Mouse (Mus musculus): Measurements from ENCODE around the gene Eif3c. TPM values are rescaled to one million over a fixed set of nuclear protein-coding genes. Genes with fewer than 3 reads are reported as not detected.
A peak's percentile ranks its signal among the peaks of the same experiment; 100 is the strongest.

Gene Eif3c
- polyA plus RNA-seq, 1 experiment, result 46.6 TPM

GRCm38 (mm10) chr7:126502023-126502741, 64.0 kb downstream of the Eif3c start:
- peak overlapping the region; percentile 96 for H3K4me3 ChIP-seq (replicated peaks)
- TF ChIP-seq GATA1 (IDR thresholded peaks at IDR 0.05; ENCODE audit: borderline replicate concordance, low read length) (no peak), FLI1 (IDR thresholded peaks at IDR 0.05; ENCODE audit: low read length) (no peak)
- peaks cover 42% of the 10 kb centered on the region for H3K36me3 ChIP-seq (replicated peaks; ENCODE audit: low read length)
- peaks cover 58% of the 10 kb centered on the region for H3K4me1 ChIP-seq
- no peaks in the 10 kb centered on the region for H3K27me3 ChIP-seq (replicated peaks)
- no peaks in the 10 kb centered on the region for H3K9me3 ChIP-seq

DNA sequence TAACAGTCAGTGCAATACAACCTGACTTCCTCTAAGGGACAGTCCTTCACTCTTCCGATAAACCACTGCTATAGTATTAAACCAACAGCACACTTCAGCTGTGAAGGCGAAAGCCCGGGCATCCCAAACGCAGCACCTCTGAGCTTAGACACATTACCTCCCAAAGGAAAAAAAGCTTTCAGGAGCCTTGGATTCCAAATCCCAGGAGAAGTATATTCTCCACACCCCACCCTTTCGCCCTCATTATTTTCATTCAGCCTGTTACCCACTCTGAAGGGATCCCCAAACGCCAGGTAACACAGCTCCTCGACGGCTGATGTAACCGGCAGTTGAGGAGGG, 64.6 kb downstream of the Eif3c start:
- H3K36me3 ChIP-seq (replicated peaks; ENCODE audit: low read length), result peaks cover 47% of the 10 kb centered on the region
- peaks cover 60% of the 10 kb centered on the region for H3K4me1 ChIP-seq
- H3K9me3 ChIP-seq, result no peaks in the 10 kb centered on the region
- no peaks in the 10 kb centered on the region for H3K27me3 ChIP-seq (replicated peaks)
- peak overlapping the region; percentile 96 for H3K4me3 ChIP-seq (replicated peaks)
- TF ChIP-seq GATA1 (IDR thresholded peaks at IDR 0.05; ENCODE audit: borderline replicate concordance, low read length) (no peak), FLI1 (IDR thresholded peaks at IDR 0.05; ENCODE audit: low read length) (no peak)

DNA sequence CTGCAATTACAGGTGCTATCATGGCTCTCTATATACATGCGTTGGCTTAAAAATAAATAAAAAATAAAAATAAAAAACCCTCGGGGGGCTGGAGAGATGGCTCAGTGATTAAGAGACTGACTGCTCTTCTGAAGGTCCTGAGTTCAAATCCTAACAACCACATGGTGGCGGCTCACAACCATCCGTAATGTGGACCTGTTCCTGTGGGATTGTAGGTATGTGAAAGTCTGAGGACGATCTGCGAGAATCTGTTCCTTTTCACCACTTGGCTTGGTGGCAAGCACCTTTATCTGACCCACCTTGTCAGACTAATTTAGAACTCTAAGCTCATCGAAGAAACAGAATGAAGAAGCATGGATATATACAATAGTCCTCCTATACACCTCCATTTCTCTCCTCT, 66.8 kb downstream of the Eif3c start:
- Histone ChIP-seq H3K9me3 (no peaks in the 10 kb centered on the region), H3K27me3 (replicated peaks) (no peaks in the 10 kb centered on the region), H3K36me3 (replicated peaks; ENCODE audit: low read length) (peaks cover 70% of the 10 kb centered on the region), H3K4me1 (peaks cover 63% of the 10 kb centered on the region), H3K4me3 (replicated peaks) (no peak overlapping the region)
- TF ChIP-seq FLI1 (IDR thresholded peaks at IDR 0.05; ENCODE audit: low read length) (no peak), GATA1 (IDR thresholded peaks at IDR 0.05; ENCODE audit: borderline replicate concordance, low read length) (no peak)

DNA sequence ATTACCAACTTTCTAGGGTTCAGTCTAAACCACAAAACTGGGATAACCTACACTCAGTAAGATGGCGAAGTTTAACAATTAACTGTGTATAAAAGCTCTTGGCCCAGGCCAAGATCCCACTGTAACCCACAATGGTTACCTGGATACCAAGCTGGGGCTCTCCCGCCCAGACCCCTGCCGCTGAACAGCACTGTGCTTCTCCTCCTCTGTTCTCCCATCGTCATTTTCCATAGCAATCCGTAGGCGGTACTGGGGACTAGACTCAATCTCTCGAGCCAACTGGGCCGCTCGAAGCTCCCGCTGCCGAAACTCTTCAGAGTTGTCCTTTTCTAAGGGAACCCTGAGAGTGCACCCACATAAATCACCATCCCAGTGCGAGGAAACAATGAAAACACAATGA, 68.2 kb downstream of the Eif3c start:
- H3K4me3 ChIP-seq (replicated peaks), result no peak overlapping the region
- no peaks in the 10 kb centered on the region for H3K27me3 ChIP-seq (replicated peaks)
- no peaks in the 10 kb centered on the region for H3K9me3 ChIP-seq
- H3K36me3 ChIP-seq (replicated peaks; ENCODE audit: low read length), result peaks cover 84% of the 10 kb centered on the region
- TF ChIP-seq GATA1 (IDR thresholded peaks at IDR 0.05; ENCODE audit: borderline replicate concordance, low read length) (no peak), FLI1 (IDR thresholded peaks at IDR 0.05; ENCODE audit: low read length) (no peak)
- peaks cover 70% of the 10 kb centered on the region for H3K4me1 ChIP-seq

DNA sequence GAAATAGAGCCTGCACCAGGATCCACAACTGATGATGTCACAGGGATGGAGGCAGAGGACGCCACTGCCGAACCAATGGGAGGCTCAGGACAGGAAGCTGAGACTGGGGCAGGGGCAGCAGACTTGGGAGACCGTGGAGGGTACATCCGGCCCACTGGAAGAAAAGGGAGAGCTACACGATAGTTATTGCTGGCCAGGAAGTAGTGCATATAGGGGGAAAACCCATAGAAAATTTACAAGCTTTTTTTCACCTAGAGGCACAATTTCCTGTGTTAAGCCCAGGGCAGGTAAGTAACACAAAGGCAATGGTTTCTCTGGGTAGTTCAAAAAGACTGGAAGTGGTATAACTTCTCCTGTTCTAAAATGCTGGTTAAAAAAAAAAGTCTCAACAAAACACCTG, 69.7 kb downstream of the Eif3c start:
- Histone ChIP-seq H3K36me3 (replicated peaks; ENCODE audit: low read length) (peaks cover 98% of the 10 kb centered on the region), H3K27me3 (replicated peaks) (no peaks in the 10 kb centered on the region), H3K4me1 (peaks cover 85% of the 10 kb centered on the region), H3K4me3 (replicated peaks) (no peak overlapping the region), H3K9me3 (no peaks in the 10 kb centered on the region)
- no peak for TF ChIP-seq GATA1 (IDR thresholded peaks at IDR 0.05; ENCODE audit: borderline replicate concordance, low read length)
- no peak for TF ChIP-seq FLI1 (IDR thresholded peaks at IDR 0.05; ENCODE audit: low read length)

Other genes starting within 250 kb of the Eif3c start
- 715 and 927 TPM in 2 replicates for gene Lat, start 196.8 kb downstream of the Eif3c start, polyA plus RNA-seq (2012; ENCODE audit: insufficient read depth, low replicate concordance)
- 74.6 and 153 TPM in 2 replicates for gene Spns1, start 189.0 kb downstream of the Eif3c start, polyA plus RNA-seq (2012; ENCODE audit: insufficient read depth, low replicate concordance)
- 0.79 TPM in 1 of 2 replicates, not detected in the other for gene Nfatc2ip, start 169.7 kb downstream of the Eif3c start, polyA plus RNA-seq (2012; ENCODE audit: insufficient read depth, low replicate concordance)
- gene Cd19, start 151.5 kb downstream of the Eif3c start, polyA plus RNA-seq (2012; ENCODE audit: insufficient read depth, low replicate concordance), result not detected in 2 replicates
- gene Rabep2, start 137.7 kb downstream of the Eif3c start, polyA plus RNA-seq (2012; ENCODE audit: insufficient read depth, low replicate concordance), result 97.9 and 143 TPM in 2 replicates
- gene Atp2a1, start 103.3 kb downstream of the Eif3c start, polyA plus RNA-seq (2012; ENCODE audit: insufficient read depth, low replicate concordance), result 1.1 and 1.4 TPM in 2 replicates
- 94.0 and 146 TPM in 2 replicates for gene Sh2b1, start 91.0 kb downstream of the Eif3c start, polyA plus RNA-seq (2012; ENCODE audit: insufficient read depth, low replicate concordance)
- gene Tufm, start 79.0 kb downstream of the Eif3c start, polyA plus RNA-seq (2012; ENCODE audit: insufficient read depth, low replicate concordance), result 19.3 and 43.5 TPM in 2 replicates
- 956 and 1,090 TPM in 2 replicates for gene Atxn2l, start 63.0 kb downstream of the Eif3c start, polyA plus RNA-seq (2012; ENCODE audit: insufficient read depth, low replicate concordance)
- gene Apobr, start 18.5 kb upstream of the Eif3c start, polyA plus RNA-seq (2012; ENCODE audit: insufficient read depth, low replicate concordance), result 30.2 TPM in 1 of 2 replicates, not detected in the other
- 8.9 and 21.3 TPM in 2 replicates for gene Cln3, start 19.4 kb upstream of the Eif3c start, polyA plus RNA-seq (2012; ENCODE audit: insufficient read depth, low replicate concordance)
- 1.4 TPM in 1 of 2 replicates, not detected in the other for gene Il27, start 28.5 kb upstream of the Eif3c start, polyA plus RNA-seq (2012; ENCODE audit: insufficient read depth, low replicate concordance)
- 27.5 TPM in 1 of 2 replicates, not detected in the other for gene Nupr1, start 64.5 kb upstream of the Eif3c start, polyA plus RNA-seq (2012; ENCODE audit: insufficient read depth, low replicate concordance)
- gene Sgf29, start 82.9 kb upstream of the Eif3c start, polyA plus RNA-seq (2012; ENCODE audit: insufficient read depth, low replicate concordance), result 31.0 and 69.1 TPM in 2 replicates
- 0.87 and 3.0 TPM in 2 replicates for gene Sult1a1, start 110.0 kb upstream of the Eif3c start, polyA plus RNA-seq (2012; ENCODE audit: insufficient read depth, low replicate concordance)
- gene Bola2, start 129.0 kb upstream of the Eif3c start, polyA plus RNA-seq (2012; ENCODE audit: insufficient read depth, low replicate concordance), result 185 and 696 TPM in 2 replicates
- 7.3 and 9.7 TPM in 2 replicates for gene Slx1b, start 129.4 kb upstream of the Eif3c start, polyA plus RNA-seq (2012; ENCODE audit: insufficient read depth, low replicate concordance)
- gene Coro1a, start 141.4 kb upstream of the Eif3c start, polyA plus RNA-seq (2012; ENCODE audit: insufficient read depth, low replicate concordance), result 1,070 and 1,578 TPM in 2 replicates
- gene Mapk3, start 193.2 kb upstream of the Eif3c start, polyA plus RNA-seq (2012; ENCODE audit: insufficient read depth, low replicate concordance), result 213 and 289 TPM in 2 replicates
- 3.4 TPM in 1 of 2 replicates, not detected in the other for gene Gdpd3, start 199.9 kb upstream of the Eif3c start, polyA plus RNA-seq (2012; ENCODE audit: insufficient read depth, low replicate concordance)
- 284 and 689 TPM in 2 replicates for gene Ypel3, start 210.5 kb upstream of the Eif3c start, polyA plus RNA-seq (2012; ENCODE audit: insufficient read depth, low replicate concordance)
- gene Tbx6, start 215.1 kb upstream of the Eif3c start, polyA plus RNA-seq (2012; ENCODE audit: insufficient read depth, low replicate concordance), result 3.0 and 15.0 TPM in 2 replicates
- gene Ppp4c, start 226.1 kb upstream of the Eif3c start, polyA plus RNA-seq (2012; ENCODE audit: insufficient read depth, low replicate concordance), result 46.3 and 115 TPM in 2 replicates
- gene Fam57b, start 231.3 kb upstream of the Eif3c start, polyA plus RNA-seq (2012; ENCODE audit: insufficient read depth, low replicate concordance), result 13.5 and 29.3 TPM in 2 replicates

Data from megakaryocyte, embryonic 14.5 days (primary cell).